Mouse (Mus musculus): ENCODE measurements at regions not wholly inside any gene's neighbourhood (a gene's known extent, or its start where the extent isn't known, plus 50 kb on each side); places are given as distances from the start of the nearest gene placed in this dataset.

DNA sequence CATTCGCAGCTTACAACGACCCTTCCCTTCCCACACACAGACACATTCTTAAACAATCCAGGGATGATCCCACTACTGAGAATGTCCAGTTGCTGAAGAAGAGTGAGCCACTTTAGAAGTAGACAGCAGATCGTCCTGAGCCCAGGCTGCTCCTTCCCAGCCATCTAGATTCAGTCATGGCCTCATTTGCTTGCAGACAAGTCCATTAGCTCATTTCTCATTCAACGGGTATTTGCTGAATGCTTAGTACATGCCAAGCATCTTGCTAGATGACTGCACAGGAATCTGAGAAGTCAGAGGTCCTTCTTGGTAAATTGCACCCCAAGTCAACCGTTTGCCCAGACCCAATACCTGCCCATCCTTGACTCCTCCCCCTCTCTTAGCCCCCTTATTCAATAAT, 57.8 kb downstream of the Ier5 start:
- DNase-seq (ENCODE audit: low spot score in 2 of 2): no peak

DNA sequence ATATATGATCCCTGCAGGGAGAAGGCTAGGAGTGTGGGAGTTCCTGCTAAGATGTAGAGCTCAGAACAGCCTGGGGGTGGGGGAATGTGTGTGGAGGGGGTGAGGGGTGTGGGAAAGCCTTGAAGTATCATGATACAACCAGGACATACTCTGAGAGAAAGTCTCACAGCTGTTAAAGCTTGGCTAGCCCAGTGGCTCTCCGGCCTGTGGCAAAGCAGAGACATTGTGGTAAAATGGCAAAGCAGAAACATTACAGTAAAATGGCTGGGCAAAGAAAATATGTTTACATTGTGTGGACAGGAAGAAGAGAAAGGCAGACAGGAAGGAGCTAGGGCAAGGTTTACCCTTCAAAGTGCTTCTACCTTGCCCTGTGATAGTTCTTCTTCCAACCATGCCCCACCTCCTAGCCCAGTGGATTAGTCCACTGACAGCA, 58.5 kb downstream of the Ier5 start:
- DNase-seq (ENCODE audit: low spot score in 2 of 2): peak in 1 of 2 experiments; percentile 21

DNA sequence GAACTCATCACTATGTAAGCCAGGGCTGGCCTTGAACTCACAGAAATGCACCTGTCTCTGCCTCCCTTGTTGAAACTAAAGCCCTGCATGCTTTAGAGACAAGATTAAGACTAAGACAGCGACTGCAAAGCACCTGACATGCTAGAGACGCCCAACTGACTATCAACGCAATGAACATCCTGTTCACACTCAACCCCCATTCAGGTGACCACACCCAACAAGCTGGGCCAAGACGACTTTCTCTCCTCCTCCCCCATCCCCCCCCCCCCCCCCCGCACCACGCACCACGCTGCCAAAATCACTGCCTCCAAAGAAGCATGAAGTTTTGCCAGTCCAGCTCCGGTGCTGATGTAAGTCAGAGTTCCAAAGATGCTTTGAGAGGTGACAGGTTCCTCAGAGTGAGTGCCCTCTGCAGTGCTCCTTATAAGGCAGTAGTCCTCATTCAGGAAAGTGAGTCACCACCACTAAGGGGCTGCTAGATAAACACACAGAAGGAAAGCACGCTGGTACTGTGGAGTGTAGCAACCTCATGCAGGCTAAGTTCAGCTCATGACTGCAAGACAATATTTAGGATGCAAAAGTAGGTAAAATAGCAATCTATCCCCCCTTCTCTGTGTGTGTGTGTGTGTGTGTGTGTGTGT, 59.2 kb downstream of the Ier5 start:
- peak in 1 of 2 experiments; percentile 42 for DNase-seq (ENCODE audit: low spot score in 2 of 2)

DNA sequence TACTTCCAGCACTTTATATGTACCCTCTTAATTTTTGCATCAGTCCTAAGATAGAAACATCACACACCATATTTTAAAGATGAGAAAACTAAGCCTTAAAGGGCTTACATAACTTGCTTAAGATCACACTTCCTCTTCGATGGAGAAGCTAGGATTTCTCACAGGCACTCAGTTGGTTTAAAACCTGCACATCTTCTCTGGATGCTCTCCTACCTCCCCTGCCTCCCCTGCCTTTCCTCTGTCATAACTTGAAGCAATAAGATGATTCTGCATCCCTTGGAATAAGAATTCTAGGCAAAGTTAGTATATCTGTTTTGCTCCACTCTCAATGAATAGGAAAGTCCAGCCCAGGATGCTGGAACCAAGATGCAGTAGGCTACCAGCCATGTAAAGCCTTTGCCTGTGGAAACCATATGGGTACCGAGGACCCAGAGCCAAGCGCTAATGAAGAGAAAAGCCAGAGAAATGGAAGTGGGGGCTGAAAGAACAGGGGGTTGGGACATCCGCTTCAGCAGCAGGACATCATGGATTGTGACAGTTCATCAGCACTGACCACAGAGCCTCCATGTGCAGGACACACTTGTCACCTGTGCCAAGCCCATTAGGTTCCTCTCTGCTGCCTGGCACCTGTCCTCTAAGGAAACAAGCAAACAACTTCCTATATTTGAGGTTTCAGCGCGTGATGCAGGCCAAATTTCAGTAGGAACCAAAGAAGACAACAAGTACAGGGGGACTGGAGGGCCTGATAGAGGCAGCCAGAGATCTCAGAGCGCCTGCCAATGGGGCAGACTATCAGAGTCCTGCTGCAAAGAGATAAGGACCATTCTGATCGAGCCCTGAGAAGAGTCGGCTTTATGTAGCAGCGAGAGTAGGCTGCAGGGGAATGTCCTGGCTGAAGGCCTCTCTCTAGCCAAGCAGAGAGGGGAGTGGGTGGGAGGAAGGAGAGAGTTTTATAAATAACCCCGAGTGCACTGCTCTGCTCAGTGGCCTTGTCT, 60.5 kb downstream of the Ier5 start:
- peak in 1 of 2 experiments; percentile 63 for DNase-seq (ENCODE audit: low spot score in 2 of 2)

DNA sequence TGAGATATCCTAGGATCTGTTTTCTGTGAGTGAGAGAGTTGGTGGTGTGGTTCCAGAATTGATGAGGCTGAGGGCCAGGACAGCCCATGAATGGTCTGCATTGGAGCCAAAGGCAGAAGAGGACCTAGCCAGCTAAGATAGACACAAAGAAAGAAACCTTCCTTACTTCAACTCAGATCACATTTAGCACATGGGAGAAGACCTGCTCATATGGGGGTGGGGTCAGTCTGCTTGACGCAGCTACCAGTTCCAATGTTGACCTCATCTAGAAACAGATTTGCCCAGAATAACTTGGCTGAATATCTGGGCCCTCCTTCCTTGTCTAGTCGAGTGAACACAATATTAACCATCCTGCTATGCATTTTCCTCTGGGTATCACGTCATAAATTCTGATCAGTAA, 62.0 kb downstream of the Ier5 start:
- DNase-seq (ENCODE audit: low spot score in 2 of 2): no peak

DNA sequence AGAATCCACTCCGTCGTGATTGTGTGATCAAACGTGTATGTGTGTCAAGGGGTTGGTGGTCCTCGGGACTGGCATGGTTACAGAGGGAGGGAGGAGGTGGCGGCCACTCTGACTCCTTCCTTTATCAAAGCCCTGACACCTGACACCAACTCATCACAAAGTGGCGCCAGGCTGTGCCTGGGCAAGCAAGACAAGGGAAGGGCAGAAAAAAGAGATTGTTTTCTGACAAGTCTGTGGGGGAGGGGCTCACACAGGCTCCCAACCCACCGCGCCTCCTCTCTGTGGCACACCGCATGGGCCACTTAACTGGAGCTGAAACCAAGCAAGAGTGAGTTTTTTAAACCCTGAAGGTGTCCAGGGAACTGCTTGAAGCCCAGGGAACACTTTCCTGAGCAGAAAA, 68.5 kb downstream of the Ier5 start:
- peak in 1 of 2 experiments; percentile 62 for DNase-seq (ENCODE audit: low spot score in 2 of 2)

DNA sequence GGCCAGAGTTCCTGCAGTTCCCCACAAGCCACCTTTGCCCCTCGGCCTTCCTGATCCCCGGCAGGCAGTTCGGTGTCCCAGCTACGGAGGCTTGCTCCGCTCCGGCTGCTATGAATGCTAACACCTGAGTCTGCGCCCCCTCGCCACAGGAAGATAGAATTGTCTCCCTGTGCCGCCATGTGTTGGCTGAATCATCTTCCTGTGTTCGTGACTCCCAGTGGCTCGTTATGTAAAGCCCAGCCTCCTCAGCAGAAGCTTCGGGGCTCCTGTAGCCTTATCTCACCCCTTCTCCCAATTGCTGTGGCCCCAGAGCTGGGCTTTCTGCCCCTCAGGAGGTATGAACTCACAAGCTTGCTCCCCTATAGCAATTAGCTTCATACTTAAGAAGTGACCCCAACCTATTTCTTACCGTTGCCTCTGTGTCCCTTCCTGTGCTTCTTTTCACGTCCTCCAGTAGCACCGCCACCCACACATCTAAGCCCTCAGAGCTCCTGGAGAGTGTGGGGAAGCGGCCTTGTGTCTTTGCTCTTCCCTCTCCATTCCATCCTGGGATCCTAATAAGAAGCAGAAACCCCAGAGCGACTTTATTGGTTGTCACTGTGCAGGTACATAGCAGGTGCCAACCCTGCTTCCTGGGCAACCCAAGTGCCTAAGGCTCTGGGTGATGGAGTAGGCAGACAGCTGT, 70.1 kb downstream of the Ier5 start:
- DNase-seq (ENCODE audit: low spot score in 2 of 2): peak in 1 of 2 experiments; percentile 42

DNA sequence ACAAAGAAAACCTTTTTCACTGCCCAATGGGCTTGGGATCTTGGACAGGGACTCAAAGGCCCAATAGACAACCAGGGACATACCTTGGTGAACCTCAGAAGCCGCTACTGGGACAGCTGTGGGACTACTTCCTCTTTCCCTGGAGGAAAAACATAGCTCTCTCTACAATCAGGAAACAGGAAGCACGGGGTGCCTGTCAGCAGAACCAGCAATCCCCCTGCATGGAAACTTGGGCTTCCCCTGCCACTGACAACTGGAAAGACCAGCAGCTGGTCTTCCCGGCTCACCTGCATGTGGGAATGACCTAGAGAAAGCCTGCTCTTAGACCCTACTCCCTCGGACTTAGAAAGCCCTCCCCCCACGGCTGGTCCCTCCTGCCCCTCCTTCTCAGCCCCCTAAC, 70.7 kb downstream of the Ier5 start:
- DNase-seq (ENCODE audit: low spot score in 2 of 2): no peak

DNA sequence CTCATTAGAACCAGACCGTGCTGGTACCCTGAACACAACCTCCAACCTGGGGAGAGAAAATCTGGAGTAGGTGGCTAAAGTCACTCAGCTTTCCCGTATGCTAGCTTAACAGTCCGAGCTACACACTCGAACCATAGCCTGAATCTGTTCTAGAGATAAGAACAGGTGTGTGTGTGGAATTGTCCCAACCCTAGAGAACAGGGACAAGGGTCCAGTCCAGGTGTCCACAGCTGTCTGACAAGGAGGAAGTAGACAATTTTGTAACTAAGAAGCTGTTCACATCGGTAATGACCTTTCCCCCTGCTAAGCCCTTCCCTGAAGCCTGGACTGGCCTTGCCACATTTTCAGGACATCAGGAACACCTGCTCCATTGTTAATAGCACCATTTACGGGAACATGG, 71.3 kb downstream of the Ier5 start:
- DNase-seq (ENCODE audit: low spot score in 2 of 2): no peak

DNA sequence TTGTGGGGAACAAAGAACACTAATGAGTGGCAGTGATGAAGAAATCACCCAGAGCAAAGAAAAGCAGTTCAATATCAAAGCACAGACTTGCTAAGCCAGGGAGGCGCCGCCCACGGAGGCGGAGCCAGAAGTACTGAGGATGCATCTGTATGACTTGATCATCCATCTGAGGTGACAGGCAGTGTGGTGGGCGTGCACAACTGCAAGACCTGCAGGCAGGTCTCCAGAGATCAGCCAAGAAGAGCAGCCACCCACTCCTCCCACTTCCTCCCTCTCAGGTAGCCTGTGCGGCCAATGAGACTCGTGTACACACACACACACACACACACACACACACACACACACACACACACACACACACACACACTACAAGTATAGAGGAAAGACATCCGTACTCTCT, 71.9 kb downstream of the Ier5 start:
- DNase-seq (ENCODE audit: low spot score in 2 of 2): peak in 1 of 2 experiments; percentile 85

DNA sequence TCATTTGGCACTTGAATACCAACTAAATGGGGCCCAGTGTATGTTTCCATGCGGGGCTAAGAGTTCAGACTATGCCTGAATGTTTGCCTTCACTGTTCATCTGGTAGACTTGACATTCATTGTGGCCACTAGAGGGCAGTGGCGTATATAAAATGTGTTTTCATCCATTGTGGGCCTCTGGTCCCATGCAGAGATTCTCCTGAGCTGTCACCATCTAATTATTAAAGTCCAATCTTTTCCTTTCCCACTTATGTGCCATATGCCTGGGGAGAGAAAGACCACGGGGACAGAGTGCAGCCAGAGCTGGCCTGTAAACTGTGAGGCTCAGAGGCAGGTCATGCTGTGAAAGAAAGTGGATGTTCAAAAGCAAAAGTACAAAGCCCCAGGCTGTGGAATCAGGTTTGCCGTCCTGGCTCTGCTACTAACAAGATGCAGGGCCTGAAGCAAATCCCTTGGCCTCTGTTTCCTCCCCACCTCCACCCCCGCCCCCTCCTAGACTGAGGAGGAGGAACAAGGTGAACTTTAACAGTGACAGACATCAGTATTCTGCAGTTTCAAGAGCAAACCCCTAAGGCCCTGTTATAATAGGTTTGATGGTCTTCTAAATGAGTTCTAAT, 73.5 kb downstream of the Ier5 start:
- peak; percentile 69 to 83 for DNase-seq (ENCODE audit: low spot score in 2 of 2)

DNA sequence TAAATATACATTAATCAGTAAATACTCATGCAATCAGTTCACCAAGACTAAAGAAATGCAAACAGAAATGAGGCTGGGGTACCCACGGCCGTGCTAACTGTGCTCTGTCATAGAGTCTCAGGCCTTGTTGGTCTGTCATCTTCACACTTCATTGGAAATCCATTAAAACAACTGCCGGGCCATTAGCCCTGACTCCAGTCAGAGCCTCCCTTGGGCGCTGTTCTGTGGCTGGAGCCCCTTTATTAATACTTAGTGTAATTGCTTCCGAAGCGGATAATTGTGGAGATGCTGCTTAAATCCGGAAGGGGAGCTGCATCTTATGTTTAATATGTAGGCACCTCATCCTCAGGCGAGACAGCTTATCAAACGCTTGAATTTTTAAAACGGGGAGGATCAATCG, 76.1 kb downstream of the Ier5 start:
- no peak for DNase-seq (ENCODE audit: low spot score in 2 of 2)

DNA sequence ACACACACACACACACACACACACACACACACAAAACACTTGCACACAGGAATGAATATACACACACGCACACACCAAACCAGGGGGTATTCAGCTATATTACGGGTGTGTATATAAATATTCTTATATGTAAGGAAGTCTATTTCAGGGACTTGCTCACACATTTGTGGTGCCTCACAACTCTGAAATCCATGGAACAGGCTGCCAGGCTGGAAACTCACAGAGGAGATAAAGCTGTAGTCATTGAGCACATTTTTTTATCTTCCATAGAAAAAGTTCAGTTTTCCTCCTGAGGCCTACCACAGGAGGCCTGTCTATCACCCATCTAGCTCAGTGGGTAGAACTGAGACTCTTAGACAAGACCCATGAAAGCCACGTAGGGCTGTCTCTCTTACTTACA, 83.8 kb downstream of the Ier5 start:
- no peak for DNase-seq (ENCODE audit: low spot score in 2 of 2)

DNA sequence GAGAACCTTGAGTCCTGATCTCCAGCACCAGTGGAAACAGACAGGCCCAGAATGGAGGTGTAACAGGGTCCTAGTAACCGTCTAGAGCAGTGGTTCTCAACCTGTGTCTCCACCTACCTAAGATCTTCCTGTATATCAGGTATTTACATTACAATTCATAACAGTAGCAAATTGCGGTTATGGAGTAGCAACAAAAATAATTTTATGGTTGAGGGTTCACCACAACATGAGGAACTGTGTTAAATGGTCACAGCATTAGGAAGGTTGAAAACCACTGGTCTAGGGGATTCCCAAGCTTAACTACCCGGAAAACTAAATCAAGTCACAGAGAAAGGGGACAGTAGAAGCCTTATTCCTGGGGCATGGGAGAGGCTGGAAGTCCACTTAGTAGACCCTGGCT, 84.5 kb downstream of the Ier5 start:
- DNase-seq (ENCODE audit: low spot score in 2 of 2): no peak

DNA sequence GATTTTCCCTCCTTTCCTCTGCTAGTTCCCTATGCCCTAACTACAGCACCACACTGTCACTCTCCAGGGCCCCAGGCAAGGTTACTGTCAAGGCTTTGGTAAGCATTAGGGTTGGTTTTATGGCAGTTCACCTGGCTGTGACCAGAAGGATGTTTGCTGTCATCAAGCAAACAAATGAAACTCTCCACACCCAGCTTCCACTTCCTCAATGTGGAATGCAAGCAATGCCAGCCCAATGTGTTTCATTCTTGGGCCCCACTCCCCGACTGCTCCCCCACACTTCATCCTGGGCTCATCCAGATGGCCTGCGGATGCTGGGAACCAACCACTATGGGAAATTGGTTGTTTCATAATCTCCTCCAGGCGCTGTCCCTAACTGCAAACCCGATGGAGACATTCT, 85.7 kb downstream of the Ier5 start:
- DNase-seq (ENCODE audit: low spot score in 2 of 2): no peak

DNA sequence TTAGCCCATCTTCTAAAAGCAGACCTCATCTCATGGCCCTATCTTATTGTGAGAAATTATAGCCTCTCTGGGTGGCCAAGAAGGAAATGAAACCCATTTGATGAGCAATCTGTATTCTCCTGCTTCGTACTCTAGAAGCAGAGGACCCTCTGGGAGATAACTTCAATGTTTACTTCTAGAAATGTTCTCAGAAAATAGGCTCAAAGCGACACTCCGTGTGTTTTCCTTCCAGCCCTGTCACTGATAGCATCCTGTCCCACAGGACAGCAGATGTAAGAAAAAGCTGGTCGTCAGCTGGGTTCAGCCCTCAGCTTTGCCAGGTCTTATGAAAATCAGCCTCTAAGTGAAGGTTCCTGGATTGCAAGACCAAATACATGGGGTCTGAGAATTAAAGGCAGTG, 86.1 kb downstream of the Ier5 start:
- DNase-seq (ENCODE audit: low spot score in 2 of 2): no peak

DNA sequence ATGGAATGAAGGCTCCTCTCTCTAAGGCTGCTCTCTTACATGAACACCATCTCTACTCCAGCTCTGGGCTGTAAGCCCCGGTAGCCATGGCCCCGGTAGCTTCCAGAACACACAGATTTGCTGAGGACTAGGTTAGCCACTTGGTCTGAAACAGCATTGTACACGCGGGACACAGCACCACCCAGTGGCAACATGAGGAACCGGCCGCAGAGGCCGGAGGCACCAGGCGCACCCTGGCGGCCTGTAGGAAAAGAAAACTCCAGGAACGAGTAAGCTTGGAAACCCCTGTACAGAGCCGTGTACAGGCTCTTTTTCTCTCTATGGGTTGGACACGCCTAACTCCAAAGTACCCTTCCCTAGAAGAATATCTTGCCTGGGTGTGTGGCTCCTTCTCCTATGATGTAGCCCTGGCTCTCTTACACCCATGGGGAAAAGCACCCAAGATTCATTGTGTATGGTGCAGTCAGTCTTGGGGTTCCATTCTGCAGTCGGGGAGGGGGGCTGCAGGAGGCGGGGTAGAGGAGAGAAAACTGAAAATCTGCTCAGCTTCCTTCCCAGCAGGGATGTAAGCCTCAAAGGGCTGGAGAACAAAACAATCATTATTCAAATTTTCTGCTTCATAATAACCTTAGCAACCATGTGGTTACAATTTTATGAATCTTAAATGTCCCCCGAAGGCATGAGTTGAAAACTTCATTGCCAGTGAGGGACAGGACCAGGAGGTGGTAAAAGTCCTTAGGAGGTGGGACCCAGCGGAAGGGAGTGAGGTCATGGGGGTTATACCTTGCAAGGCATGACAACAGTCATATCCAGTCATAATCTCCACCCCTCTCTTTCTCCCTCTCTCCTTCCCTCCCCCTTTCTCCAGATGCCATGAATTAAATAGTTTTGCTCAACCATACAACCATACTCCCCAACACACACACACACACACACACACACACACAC, 92.6 kb downstream of the Ier5 start:
- DNase-seq (ENCODE audit: low spot score in 2 of 2): peak; percentile 67 to 85

DNA sequence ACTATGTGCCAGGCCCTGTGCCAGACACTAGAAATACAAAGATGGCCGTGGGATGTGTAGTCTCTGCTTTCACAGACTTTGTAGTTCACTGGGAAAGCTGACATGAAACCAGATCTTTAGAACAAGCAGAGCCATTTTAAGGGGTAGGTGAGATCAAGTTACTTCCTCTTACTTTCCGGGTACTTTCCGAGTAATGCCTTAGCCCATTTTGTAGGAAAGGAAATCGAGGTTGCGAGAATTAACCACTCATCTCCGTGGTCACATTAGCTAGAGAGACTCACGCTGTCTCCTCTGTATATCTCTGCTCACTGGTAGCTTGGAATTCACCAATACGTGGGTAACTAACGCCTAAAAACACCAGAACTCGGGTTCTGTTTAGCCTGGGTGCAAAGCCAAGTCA, 93.3 kb downstream of the Ier5 start:
- DNase-seq (ENCODE audit: low spot score in 2 of 2): no peak

DNA sequence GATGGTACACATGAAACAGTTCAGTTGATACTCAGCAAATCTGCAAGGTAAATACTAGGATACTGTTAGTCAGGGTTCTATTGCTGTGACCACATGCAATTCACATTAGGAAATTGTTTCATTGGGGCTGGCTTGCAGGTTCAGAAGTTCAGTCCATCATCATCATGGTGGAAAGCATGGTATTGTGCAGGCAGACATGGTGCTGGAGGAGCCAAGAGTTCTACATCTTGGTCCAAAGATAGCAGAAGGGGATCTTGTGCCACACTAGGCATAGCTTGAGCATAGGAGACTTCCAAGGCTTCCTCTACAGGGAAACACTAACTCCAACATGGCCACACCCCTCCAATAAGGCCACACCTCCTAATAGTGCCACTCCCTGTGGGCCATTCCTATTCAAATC, 99.1 kb downstream of the Ier5 start:
- no peak for DNase-seq (ENCODE audit: low spot score in 2 of 2)

DNA sequence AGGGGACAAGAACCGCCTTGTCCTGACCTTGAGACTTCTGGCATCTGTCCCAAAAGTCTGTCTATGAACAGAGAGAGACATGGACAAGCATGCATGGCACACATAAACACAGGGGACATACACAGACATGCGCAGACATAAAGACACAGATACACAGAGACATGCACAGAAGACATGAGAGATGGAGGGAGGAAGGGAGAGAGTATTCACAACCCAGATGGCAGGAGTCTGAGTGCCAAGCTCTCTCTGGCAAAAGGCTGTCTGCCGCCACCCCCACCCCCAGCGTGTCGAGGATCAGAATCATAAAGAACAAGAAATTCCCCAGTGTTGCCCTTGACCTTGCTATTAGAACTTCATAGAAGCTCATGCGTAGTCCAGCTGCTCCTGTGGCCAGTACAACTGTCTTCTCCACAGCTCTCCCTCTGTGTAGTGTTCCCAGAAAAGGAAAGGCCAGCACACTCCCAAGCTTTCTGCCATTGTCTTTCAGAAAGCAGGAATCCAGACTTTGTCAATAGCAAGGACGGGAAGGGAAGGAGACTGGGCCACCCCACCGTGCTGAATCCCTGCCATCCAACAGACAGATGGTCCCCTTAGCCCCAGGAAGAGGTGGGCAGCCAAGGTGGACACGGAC, 99.8 kb downstream of the Ier5 start:
- no peak for DNase-seq (ENCODE audit: low spot score in 2 of 2)

Data from spleen, postnatal 10 days (tissue).